Mouse (Mus musculus): ENCODE data around the gene Mapk3. TPM values are rescaled to one million over a fixed set of nuclear protein-coding genes. Genes with fewer than 3 reads are reported as not detected.

The Mapk3 gene
- polyA plus RNA-seq, 1 experiment = 548 TPM

GRCm38 (mm10) chr7:126779983-126780970, 20.9 kb downstream of the Mapk3 start:
- WGBS = 7% methylated on average over 21 of the region's 21 CpGs
- Histone ChIP-seq H3K4me1 (ENCODE audit: control insufficient read depth, insufficient read depth, low read length) (peaks cover 24% of the 10 kb centered on the region), H3K4me3 (replicated peaks; ENCODE audit: extremely low read depth, low read depth, low read length) (peak overlapping the region; percentile 31)
- DNase-seq = peak; percentile 80
- TF ChIP-seq CTCF (IDR thresholded peaks at IDR 0.05; ENCODE audit: insufficient read depth, low read length) (peak; percentile 75), POLR2A (IDR thresholded peaks at IDR 0.05; ENCODE audit: borderline replicate concordance, extremely low read depth, low read depth, low read length) (peak; percentile 45; the same call in 1 of the 2 replicates)

DNA sequence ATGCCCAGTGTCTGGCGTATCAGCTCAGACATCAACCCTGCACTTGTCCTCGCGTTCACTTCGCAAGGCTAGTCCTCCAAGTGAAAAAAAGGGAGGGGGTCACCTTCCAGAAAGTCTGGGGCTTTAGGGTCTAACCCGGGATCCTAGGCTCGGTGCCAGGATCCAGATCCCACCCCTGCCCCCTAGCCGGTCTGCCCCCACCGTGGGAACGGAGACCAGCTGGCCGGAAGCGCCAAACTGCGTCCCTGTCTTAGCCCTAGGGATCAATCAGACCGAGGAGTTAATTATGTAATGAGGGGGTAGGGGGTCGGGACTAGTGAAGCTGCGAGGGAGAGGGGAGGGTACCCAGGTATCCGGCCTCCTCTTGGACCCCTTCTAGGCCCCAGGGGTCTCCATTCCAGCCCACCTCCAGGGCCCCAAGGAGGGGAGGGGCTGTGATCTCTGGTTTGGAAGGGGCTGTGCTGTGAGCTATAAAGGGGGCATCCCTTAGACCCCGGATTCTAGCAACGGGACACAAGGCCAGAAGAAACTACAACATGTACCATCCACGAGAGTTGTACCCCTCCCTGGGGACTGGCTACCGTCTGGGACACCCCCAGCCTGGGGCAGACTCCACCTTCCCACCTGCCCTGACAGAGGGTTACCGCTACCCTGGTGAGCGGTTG, 21.7 kb downstream of the Mapk3 start, which contains the start of gene Tbx6:
Tbx6 (plus strand) TSS at position 513 of the 665 bp plus-strand sequence.
- no peak for DNase-seq
- 14% methylated on average over 22 of the region's 22 CpGs for WGBS
- TF ChIP-seq CTCF (IDR thresholded peaks at IDR 0.05; ENCODE audit: insufficient read depth, low read length) = no peak
- peak; percentile 38; the same call in 1 of the 2 replicates for TF ChIP-seq POLR2A (IDR thresholded peaks at IDR 0.05; ENCODE audit: borderline replicate concordance, extremely low read depth, low read depth, low read length)
- H3K4me3 ChIP-seq (replicated peaks; ENCODE audit: extremely low read depth, low read depth, low read length) = peak within 1 kb of the TSS; percentile 31
- H3K4me1 ChIP-seq (ENCODE audit: control insufficient read depth, insufficient read depth, low read length) = peaks cover 21% of the 10 kb centered on the region

DNA sequence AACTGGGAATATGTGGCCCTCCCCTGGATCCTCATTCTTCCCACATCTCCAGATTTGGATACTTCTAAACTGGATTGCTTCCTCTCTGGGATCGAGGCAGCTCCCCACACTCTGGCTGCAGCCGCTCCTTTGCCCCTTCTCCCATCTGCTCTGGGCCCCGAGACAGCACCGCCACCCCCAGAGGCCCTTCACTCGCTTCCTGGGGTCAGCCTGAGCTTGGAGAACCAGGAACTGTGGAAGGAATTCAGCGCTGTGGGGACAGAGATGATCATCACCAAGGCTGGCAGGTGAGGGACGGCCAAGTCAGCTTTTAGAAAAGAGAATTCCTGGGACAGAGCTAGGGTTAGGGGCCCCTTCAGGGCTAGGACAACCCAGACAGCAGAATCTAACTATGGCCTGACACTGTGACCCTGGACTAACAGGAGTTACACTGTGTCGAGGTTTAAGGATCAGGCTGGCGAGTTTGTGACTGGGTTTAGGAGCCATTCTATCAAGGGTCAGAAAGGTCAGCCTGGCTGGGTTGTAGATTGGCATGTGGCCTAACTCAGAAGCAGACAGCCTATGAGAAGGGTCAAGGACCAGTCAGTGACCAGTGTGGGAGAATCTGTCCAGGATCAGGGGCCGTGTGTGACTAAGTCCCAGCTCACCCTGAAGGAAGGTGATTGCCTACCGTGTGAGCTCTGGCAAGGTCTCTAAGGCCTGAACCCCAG, 22.4 kb downstream of the Mapk3 start:
- 57% methylated on average over 11 of the region's 11 CpGs for WGBS
- TF ChIP-seq CTCF (IDR thresholded peaks at IDR 0.05; ENCODE audit: insufficient read depth, low read length) = no peak
- no peak for TF ChIP-seq POLR2A (IDR thresholded peaks at IDR 0.05; ENCODE audit: borderline replicate concordance, extremely low read depth, low read depth, low read length)
- no peak overlapping the region for H3K4me3 ChIP-seq (replicated peaks; ENCODE audit: extremely low read depth, low read depth, low read length)
- peaks cover 21% of the 10 kb centered on the region for H3K4me1 ChIP-seq (ENCODE audit: control insufficient read depth, insufficient read depth, low read length)
- DNase-seq = no peak

DNA sequence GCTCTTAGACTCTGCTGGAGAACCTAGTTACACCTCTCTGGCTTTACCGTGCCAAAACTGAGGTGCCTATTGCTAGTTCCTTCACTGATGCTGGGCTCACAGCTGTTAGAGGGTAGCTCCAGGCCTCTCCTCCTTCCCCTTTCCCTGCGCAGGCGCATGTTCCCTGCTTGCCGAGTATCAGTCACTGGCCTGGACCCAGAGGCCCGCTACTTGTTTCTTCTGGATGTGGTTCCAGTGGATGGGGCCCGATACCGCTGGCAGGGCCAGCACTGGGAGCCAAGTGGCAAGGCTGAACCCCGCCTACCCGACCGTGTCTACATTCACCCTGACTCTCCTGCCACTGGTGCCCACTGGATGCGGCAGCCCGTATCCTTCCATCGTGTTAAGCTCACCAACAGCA, 23.3 kb downstream of the Mapk3 start:
- TF ChIP-seq POLR2A (IDR thresholded peaks at IDR 0.05; ENCODE audit: borderline replicate concordance, extremely low read depth, low read depth, low read length) = no peak
- no peak for TF ChIP-seq CTCF (IDR thresholded peaks at IDR 0.05; ENCODE audit: insufficient read depth, low read length)
- no peak overlapping the region for H3K4me3 ChIP-seq (replicated peaks; ENCODE audit: extremely low read depth, low read depth, low read length)
- no peak for DNase-seq
- WGBS = 77% methylated on average over 13 of the region's 13 CpGs
- peaks cover 19% of the 10 kb centered on the region for H3K4me1 ChIP-seq (ENCODE audit: control insufficient read depth, insufficient read depth, low read length)

- TF ChIP-seq POLR2A (IDR thresholded peaks at IDR 0.05; ENCODE audit: borderline replicate concordance, extremely low read depth, low read depth, low read length) (no peak), CTCF (IDR thresholded peaks at IDR 0.05; ENCODE audit: insufficient read depth, low read length) (no peak)
- WGBS = 79% methylated on average over 7 of the region's 7 CpGs
- H3K4me1 ChIP-seq (ENCODE audit: control insufficient read depth, insufficient read depth, low read length) = peaks cover 5% of the 10 kb centered on the region; the same call in 1 of the 2 replicates
- no peak overlapping the region for H3K4me3 ChIP-seq (replicated peaks; ENCODE audit: extremely low read depth, low read depth, low read length)
- DNase-seq = no peak
Observed at GRCm38 (mm10) chr7:126784469-126784868, 25.1 kb downstream of the Mapk3 start.

DNA sequence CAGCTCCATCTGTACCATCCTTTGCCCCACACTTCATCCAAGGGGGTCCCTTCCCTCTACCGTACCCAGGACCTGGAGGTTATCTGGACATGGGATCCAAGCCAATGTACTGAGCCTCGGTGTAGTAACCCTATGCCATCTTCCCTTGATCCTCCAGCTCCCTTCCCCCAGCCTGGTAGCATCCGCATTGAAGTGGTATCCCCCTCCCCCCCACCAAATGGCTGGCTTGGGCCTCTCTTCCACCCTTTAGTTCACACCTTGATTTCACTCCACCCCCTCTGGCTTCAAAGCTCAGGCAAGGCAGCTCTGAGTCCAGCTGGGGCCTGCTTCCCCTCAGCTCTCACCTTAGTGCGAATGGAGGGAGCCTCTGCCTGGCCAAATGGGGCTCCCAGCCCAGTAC, 25.7 kb downstream of the Mapk3 start:
- no peak for DNase-seq
- no peak overlapping the region for H3K4me3 ChIP-seq (replicated peaks; ENCODE audit: extremely low read depth, low read depth, low read length)
- WGBS = 70% methylated on average over 4 of the region's 4 CpGs
- TF ChIP-seq POLR2A (IDR thresholded peaks at IDR 0.05; ENCODE audit: borderline replicate concordance, extremely low read depth, low read depth, low read length) (no peak), CTCF (IDR thresholded peaks at IDR 0.05; ENCODE audit: insufficient read depth, low read length) (no peak)
- H3K4me1 ChIP-seq (ENCODE audit: control insufficient read depth, insufficient read depth, low read length) = peaks cover 5% of the 10 kb centered on the region; the same call in 1 of the 2 replicates

DNA sequence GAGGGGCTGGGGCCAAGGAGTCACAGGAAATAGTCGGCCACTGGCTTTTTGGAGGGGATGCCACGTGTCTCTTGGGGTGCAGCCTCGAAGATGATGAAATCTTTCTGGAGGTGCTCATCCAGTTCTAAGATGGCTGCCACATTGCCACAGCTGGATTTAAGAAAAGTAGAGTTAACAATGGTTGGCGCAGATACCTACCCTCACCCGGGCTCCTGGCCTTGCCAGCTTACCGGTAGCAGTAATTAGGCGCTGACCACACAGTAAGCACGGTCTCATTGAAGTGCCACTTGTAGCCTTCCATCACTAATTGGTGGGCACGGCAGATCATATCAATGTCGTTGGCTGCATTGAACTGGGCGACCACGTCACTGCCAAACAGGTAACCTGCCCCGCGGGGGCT, 26.7 kb downstream of the Mapk3 start:
- WGBS = 86% methylated on average over 14 of the region's 14 CpGs
- no peak overlapping the region for H3K4me3 ChIP-seq (replicated peaks; ENCODE audit: extremely low read depth, low read depth, low read length)
- DNase-seq = no peak
- TF ChIP-seq CTCF (IDR thresholded peaks at IDR 0.05; ENCODE audit: insufficient read depth, low read length) (no peak), POLR2A (IDR thresholded peaks at IDR 0.05; ENCODE audit: borderline replicate concordance, extremely low read depth, low read depth, low read length) (no peak)
- H3K4me1 ChIP-seq (ENCODE audit: control insufficient read depth, insufficient read depth, low read length) = peaks cover 6% of the 10 kb centered on the region; the same call in 1 of the 2 replicates

DNA sequence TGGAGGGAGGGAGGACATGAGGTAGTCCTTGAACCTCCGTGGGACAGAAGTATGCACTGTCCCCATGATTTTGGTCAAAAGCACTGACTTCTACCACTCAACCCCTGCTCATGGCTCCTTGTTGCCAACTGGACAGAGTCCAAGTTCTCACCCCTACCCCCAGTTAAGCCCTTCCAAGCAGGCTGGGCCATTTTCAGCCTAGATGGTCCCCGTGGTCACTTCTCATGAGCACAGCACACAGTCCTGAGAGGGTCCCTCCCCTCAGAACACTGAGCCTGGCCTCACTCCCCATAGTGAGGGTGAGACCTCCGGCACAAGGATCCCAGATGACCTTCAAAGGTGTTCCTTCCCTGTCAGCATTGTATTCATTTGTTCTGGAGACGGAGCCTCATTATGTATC, 29.7 kb downstream of the Mapk3 start:
- H3K4me3 ChIP-seq (replicated peaks; ENCODE audit: extremely low read depth, low read depth, low read length) = no peak overlapping the region
- TF ChIP-seq POLR2A (IDR thresholded peaks at IDR 0.05; ENCODE audit: borderline replicate concordance, extremely low read depth, low read depth, low read length) = no peak
- no peak for TF ChIP-seq CTCF (IDR thresholded peaks at IDR 0.05; ENCODE audit: insufficient read depth, low read length)
- DNase-seq = no peak
- WGBS = 76% methylated on average over 4 of the region's 4 CpGs
- peaks cover 6% of the 10 kb centered on the region; the same call in 1 of the 2 replicates for H3K4me1 ChIP-seq (ENCODE audit: control insufficient read depth, insufficient read depth, low read length)

Data from lung, adult 2 months (tissue).